Mouse (Mus musculus) CH12.LX (cell line): ENCODE results near the gene Trp53rka. TPM values are rescaled to one million over a fixed set of nuclear protein-coding genes. Genes with fewer than 3 reads are reported as not detected.

ENCODE experiments used
- DNase-seq: peaks from one replicate; pipeline ENCODE4 v3.0.0-alpha.2; 2013; ENCODE audit errors: extremely low read depth
- H3K27ac ChIP-seq: 2 replicates; pipeline ENCODE4 v1.5.1; 2012; ENCODE audit warnings: low read depth, mild to moderate bottlenecking, control low read depth, moderate library complexity; ENCODE audit not compliant: insufficient read depth
- H3K27me3 ChIP-seq: replicated peaks from 2 replicates; pipeline ENCODE3; 2012; ENCODE audit warnings: inconsistent platforms
- H3K36me3 ChIP-seq, 2 experiments: replicated peaks in 1 of 2; 2 replicates each; pipeline versions ENCODE3 to v1.6.1; 2012; ENCODE audit warnings: inconsistent platforms in 1 of 2, low read length in 1 of 2, mild to moderate bottlenecking in 1 of 2, mixed read lengths in 1 of 2, moderate library complexity in 1 of 2; ENCODE audit not compliant: control insufficient read depth in 1 of 2, insufficient read depth in 1 of 2
- H3K4me1 ChIP-seq, 2 experiments: 2 replicates each; pipeline ENCODE4 v1.6.1; 2012; ENCODE audit warnings: inconsistent platforms in 1 of 2, moderate library complexity in 1 of 2; ENCODE audit not compliant: insufficient read depth in 2 of 2, control insufficient read depth in 1 of 2
- H3K4me2 ChIP-seq: 2 replicates; pipeline ENCODE4 v1.6.1; 2012; ENCODE audit warnings: low read depth, mild to moderate bottlenecking, control low read depth; ENCODE audit not compliant: poor library complexity, insufficient read depth, severe bottlenecking
- H3K4me3 ChIP-seq, 3 experiments: fragments of 150-350 bp in 1 of 3; sonication (generic) in 1 of 3; replicated peaks in 1 of 3; 2 replicates each; pipeline versions ENCODE3 to v1.5.1; 2011 to 2012; ENCODE audit warnings: low read depth in 2 of 3, low read length in 2 of 3, mild to moderate bottlenecking in 2 of 3, moderate library complexity in 2 of 3, control low read depth in 1 of 3, improper control_type of control experiment in 1 of 3, inconsistent platforms in 1 of 3, mixed read lengths in 1 of 3; ENCODE audit not compliant: poor library complexity in 1 of 3
- H3K79me2 ChIP-seq: replicated peaks from 2 replicates; pipeline ENCODE4 v1.6.1; 2012; ENCODE audit warnings: mild to moderate bottlenecking, moderate library complexity; ENCODE audit not compliant: control insufficient read depth, poor library complexity, insufficient read depth, severe bottlenecking; ENCODE audit errors: extremely low read depth
- H3K9ac ChIP-seq: 2 replicates; pipeline ENCODE4 v1.6.1; 2012; ENCODE audit warnings: low read depth, mild to moderate bottlenecking, control low read depth, moderate library complexity; ENCODE audit not compliant: insufficient read depth
- H3K9me3 ChIP-seq: replicated peaks from 2 replicates; pipeline ENCODE3; 2012; ENCODE audit warnings: low read length, inconsistent platforms, mixed read lengths
- ELF1 ChIP-seq: IDR thresholded peaks from 2 replicates; pipeline ENCODE4 v1.6.1; 2014; ENCODE audit warnings: low read depth, mild to moderate bottlenecking, inconsistent platforms, low read length, improper control_type of control experiment
- EP300 ChIP-seq: IDR thresholded peaks from 2 replicates; pipeline ENCODE4 v1.6.1; 2011; ENCODE audit warnings: low read length, improper control_type of control experiment
- ETS1 ChIP-seq: conservative IDR thresholded peaks from 2 replicates; pipeline ENCODE4 v1.6.1; 2012; ENCODE audit warnings: low read depth, mild to moderate bottlenecking, inconsistent platforms, low read length, improper control_type of control experiment, moderate library complexity
- GABPA ChIP-seq: IDR thresholded peaks from 2 replicates; pipeline ENCODE4 v1.6.1; 2012; ENCODE audit warnings: low read depth, low read length, improper control_type of control experiment, inconsistent platforms; ENCODE audit not compliant: insufficient replicate concordance
- IRF4 ChIP-seq: IDR thresholded peaks from 2 replicates; pipeline ENCODE4 v1.6.1; 2014; ENCODE audit warnings: low read depth, mild to moderate bottlenecking, inconsistent platforms, low read length, improper control_type of control experiment
- JUND ChIP-seq: conservative IDR thresholded peaks from 2 replicates; pipeline ENCODE4 v1.6.1; 2011; ENCODE audit warnings: low read depth, low read length, improper control_type of control experiment
- MAX ChIP-seq: IDR thresholded peaks from 2 replicates; pipeline ENCODE4 v1.6.1; 2011; ENCODE audit warnings: low read length, improper control_type of control experiment
- MEF2A ChIP-seq: IDR thresholded peaks from 2 replicates; pipeline ENCODE4 v1.6.1; 2014; ENCODE audit warnings: low read depth, mild to moderate bottlenecking, inconsistent platforms, low read length, improper control_type of control experiment, borderline replicate concordance
- MXI1 ChIP-seq: IDR thresholded peaks from 2 replicates; pipeline ENCODE4 v1.6.1; 2011; ENCODE audit warnings: mild to moderate bottlenecking, low read depth, low read length, improper control_type of control experiment
- MYC ChIP-seq: IDR thresholded peaks from 2 replicates; pipeline ENCODE4 v1.6.1; 2011; ENCODE audit warnings: low read depth, mild to moderate bottlenecking, improper control_type of control experiment, low read length
- NELFE ChIP-seq: IDR thresholded peaks from 2 replicates; pipeline ENCODE4 v1.6.1; 2011; ENCODE audit warnings: low read depth, low read length, improper control_type of control experiment
- NRF1 ChIP-seq: IDR thresholded peaks from 2 replicates; pipeline ENCODE4 v1.6.1; 2014; ENCODE audit warnings: low read depth, mild to moderate bottlenecking, inconsistent platforms, low read length, improper control_type of control experiment, moderate library complexity
- PAX5 ChIP-seq: IDR thresholded peaks from 2 replicates; pipeline ENCODE4 v1.6.1; 2012; ENCODE audit warnings: low read length, inconsistent platforms, mixed read lengths
- POLR2A ChIP-seq: IDR thresholded peaks from 2 replicates; pipeline ENCODE4 v1.6.1; 2011; ENCODE audit warnings: low read depth, mild to moderate bottlenecking, improper control_type of control experiment, low read length
- POLR2AphosphoS2 ChIP-seq: IDR thresholded peaks from 2 replicates; pipeline ENCODE4 v1.6.1; 2011; ENCODE audit warnings: low read depth, low read length, improper control_type of control experiment
- SIN3A ChIP-seq: IDR thresholded peaks from 2 replicates; pipeline ENCODE4 v1.6.1; 2012; ENCODE audit warnings: low read length, improper control_type of control experiment, inconsistent platforms
- TBP ChIP-seq: conservative IDR thresholded peaks from 2 replicates; pipeline ENCODE4 v1.6.1; 2011; ENCODE audit warnings: low read depth, low read length, improper control_type of control experiment
- TCF12 ChIP-seq: IDR thresholded peaks from 2 replicates; pipeline ENCODE4 v1.6.1; 2014; ENCODE audit warnings: low read depth, mild to moderate bottlenecking, inconsistent platforms, low read length, improper control_type of control experiment
- USF1 ChIP-seq: IDR thresholded peaks from 2 replicates; pipeline ENCODE4 v1.6.1; 2014; ENCODE audit warnings: low read depth, mild to moderate bottlenecking, inconsistent platforms, low read length, improper control_type of control experiment
- ZC3H11A ChIP-seq: IDR thresholded peaks from 2 replicates; pipeline ENCODE4 v1.6.1; 2012; ENCODE audit warnings: low read depth, mild to moderate bottlenecking, inconsistent platforms, low read length, improper control_type of control experiment
- ZKSCAN1 ChIP-seq: IDR thresholded peaks from 2 replicates; pipeline ENCODE4 v1.6.1; 2012; ENCODE audit warnings: low read depth, inconsistent platforms, low read length, improper control_type of control experiment, borderline replicate concordance
- ZMIZ1 ChIP-seq: IDR thresholded peaks from 2 replicates; pipeline ENCODE4 v1.6.1; 2012; ENCODE audit warnings: low read depth, mild to moderate bottlenecking, inconsistent platforms, low read length, improper control_type of control experiment
- ZNF384 ChIP-seq: IDR thresholded peaks from 2 replicates; pipeline ENCODE4 v1.6.1; 2012; ENCODE audit warnings: low read depth, low read length, improper control_type of control experiment, inconsistent platforms
- dilution Hi-C: fragments of 300-500 bp; cut with MboI; formaldehyde crosslinking; loops from 2 replicates; pipeline ENCODE4 v1.14.3; 2020; ENCODE audit warnings: low sequenced_read_pairs; ENCODE audit not compliant: extremely low pct_unique_long_range_greater_than_20kb, extremely low pct_ligation_motif_present
- in situ Hi-C: fragments of 300-500 bp; cut with MboI; formaldehyde crosslinking; loops from 3 replicates; pipeline ENCODE4 v1.14.3; 2019; ENCODE audit warnings: low sequenced_read_pairs, low pct_ligation_motif_present, low pct_unique_long_range_greater_than_20kb, mixed read lengths
- polyA plus RNA-seq: library from polyadenylated mRNA; unstranded; fragments of >175 nt; gene quantifications from 2 replicates; pipeline ENCODE4 v1.2.1, GENCODE M21; 2012; ENCODE audit warnings: low read depth; ENCODE audit not compliant: insufficient read length
- total RNA-seq, 2 experiments: library from RNA; depleted of rRNA; stranded (reverse); fragments of 300-350 nt in 1 of 2; fragments of >200 nt in 1 of 2; gene quantifications; 2 replicates each; pipeline ENCODE4 v1.2.3; 2012 to 2014

Gene Trp53rka
- total and polyA plus RNA-seq, 3 experiments: 13.0 to 17.5 (median 16.0) TPM

DNA sequence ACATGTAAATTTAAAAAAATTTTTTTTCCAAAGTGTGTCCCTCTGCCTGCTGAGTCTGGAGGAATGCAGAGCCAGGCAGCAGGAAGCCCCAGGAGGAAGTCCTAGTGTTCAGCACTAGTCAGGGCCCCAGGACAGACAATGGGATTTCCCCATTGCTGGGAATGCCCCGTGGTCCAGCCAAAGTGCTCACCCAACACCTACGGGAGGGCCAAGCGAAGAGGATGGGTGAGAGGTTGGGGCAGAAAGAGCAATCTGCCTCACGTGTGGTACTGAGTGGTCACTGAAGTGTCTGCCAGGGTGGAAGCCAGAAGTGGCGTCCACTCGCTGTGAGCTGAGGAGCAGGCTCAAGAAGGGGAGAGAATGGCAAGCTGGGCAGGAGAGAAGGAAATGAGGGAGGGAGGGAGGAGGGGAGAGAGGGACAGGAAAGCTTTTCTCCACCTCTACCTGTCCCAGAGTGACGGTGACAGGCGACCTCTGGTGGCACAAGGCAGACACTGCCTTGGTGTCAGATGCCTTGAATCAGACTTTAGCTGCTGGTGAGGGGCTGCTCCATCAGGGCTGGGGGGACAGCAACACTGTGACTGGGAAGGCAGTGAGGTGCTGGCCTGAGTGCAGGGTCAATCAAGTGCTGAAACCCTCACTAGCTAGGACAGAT, 6.1 kb downstream of the Trp53rka start (continued):
- peak; percentile 24; the same call in 1 of the 2 replicates for TF ChIP-seq NELFE
- TF ChIP-seq MYC: no peak
- TF ChIP-seq EP300: no peak
- no peak for TF ChIP-seq ETS1
- no peak for TF ChIP-seq SIN3A

DNA sequence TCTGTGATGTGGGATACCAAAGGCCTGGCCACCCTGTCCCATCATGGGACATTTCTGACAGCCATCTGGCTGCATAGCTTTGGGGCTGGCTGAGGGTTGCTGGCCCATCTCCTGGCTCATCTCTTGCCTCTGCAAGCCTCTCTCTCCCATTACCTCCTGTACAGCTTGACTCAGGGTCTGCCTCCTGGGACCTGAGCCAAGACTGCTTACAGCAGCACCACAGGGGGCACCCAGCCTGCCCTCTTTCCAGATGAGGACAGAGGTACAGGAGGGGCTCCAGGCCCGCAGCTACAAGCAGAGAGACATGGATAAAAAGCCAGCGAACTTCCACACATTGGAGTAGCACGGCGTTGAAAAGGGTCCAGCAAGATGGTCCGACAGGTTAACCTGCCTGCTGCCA, 6.7 kb downstream of the Trp53rka start:
- Histone ChIP-seq H3K9me3 (no peaks in the 10 kb centered on the region), H3K4me3 (no peak overlapping the region), H3K4me2 (no peak overlapping the region), H3K4me1 (peaks cover 16 to 18% of the 10 kb centered on the region in 2 experiments), H3K27me3 (peaks cover 38% of the 10 kb centered on the region), H3K9ac (no peak overlapping the region), H3K79me2 (no peaks in the 10 kb centered on the region), H3K27ac (no peak overlapping the region), H3K36me3 (peaks cover 15 to 30% of the 10 kb centered on the region in 2 experiments)
- TF ChIP-seq EP300: no peak
- TF ChIP-seq POLR2AphosphoS2: no peak
- no peak for TF ChIP-seq TBP
- TF ChIP-seq ZNF384: no peak
- no peak for TF ChIP-seq MEF2A
- in situ Hi-C loops: no loop called here
- dilution Hi-C loops: no loop called here
- no peak for DNase-seq

DNA sequence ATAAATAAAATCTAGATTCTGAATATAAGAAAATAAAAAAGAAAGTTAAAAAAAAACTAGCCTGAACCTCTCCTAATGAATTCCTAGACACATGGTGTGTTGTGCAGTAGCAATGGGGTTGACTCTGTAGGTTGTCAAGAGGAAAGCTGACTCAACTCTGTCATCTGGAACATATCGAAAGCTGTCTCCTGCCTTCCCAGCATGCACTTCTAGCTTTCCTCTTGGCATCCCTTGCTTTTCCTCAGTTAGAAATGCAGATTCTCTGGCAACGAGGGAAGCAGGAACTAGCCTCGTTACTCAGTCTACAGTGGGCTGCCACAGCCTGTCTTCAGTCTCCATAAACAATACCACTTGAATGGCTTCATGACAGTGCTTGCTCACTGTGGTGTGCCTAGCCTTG, 7.3 kb downstream of the Trp53rka start:
- no peaks in the 10 kb centered on the region for H3K79me2 ChIP-seq
- no peak overlapping the region for H3K4me3 ChIP-seq
- H3K27me3 ChIP-seq: peaks cover 44% of the 10 kb centered on the region
- H3K4me1 ChIP-seq: peaks cover 16 to 18% of the 10 kb centered on the region in 2 experiments
- no peak overlapping the region for H3K27ac ChIP-seq
- TF ChIP-seq ZNF384: no peak
- TF ChIP-seq IRF4: no peak
- no peak for TF ChIP-seq MYC
- TF ChIP-seq GABPA: no peak
- TF ChIP-seq NRF1: no peak
- TF ChIP-seq ETS1: no peak
- no peak for TF ChIP-seq ZKSCAN1
- TF ChIP-seq ZMIZ1: no peak
- TF ChIP-seq MXI1: no peak
- TF ChIP-seq MAX: no peak
- TF ChIP-seq ZC3H11A: no peak
- TF ChIP-seq PAX5: no peak
- no peak for TF ChIP-seq TCF12
- no peak for TF ChIP-seq JUND
- TF ChIP-seq EP300: no peak
- no peak for TF ChIP-seq USF1
- TF ChIP-seq ELF1: no peak
- TF ChIP-seq NELFE: no peak
- no peak for TF ChIP-seq POLR2A
- in situ Hi-C loops: no loop called here
- no peak overlapping the region for H3K9ac ChIP-seq
- dilution Hi-C loops: no loop called here
- H3K4me2 ChIP-seq: no peak overlapping the region
- H3K9me3 ChIP-seq: no peaks in the 10 kb centered on the region
- no peak for DNase-seq
- H3K36me3 ChIP-seq: peaks cover 14 to 28% of the 10 kb centered on the region in 2 experiments
